Mouse (Mus musculus) urinary bladder, postnatal 25 days (tissue): ENCODE measurements at regions not wholly inside any gene's neighbourhood (a gene's known extent, or its start where the extent isn't known, plus 50 kb on each side); places are given as distances from the start of the nearest gene placed in this dataset.
"Not testable (repeated sequence)": the region's sequence is repeated elsewhere in the genome, so short reads cannot be mapped to it uniquely, and the experiment has no call there.

Source experiments
- DNase-seq: peaks from one replicate; pipeline ENCODE4 v3.0.0; 2022; ENCODE audit warnings: low spot score

GRCm38 (mm10) chr12:15562826-15563225, 253.9 kb downstream of the Trib2 start:
- no peak for DNase-seq

- no peak for DNase-seq
Observed at GRCm38 (mm10) chr12:15555471-15555870, 261.3 kb downstream of the Trib2 start.

DNA sequence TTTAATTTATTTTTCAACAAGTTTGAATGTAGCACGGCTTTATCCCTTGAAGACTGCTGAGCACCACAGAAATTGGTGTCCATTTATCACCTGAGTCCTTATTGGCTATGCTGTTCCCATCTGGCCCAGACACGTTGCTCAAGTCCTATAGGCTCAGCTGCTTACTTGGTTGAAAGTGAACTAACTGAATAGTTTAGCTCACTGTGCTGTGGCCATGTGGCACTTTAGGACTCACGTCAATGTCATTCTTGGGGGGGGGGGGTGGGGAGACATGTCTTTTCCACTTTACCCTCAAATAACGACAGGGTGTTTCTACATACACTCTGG, 263.1 kb downstream of the Trib2 start:
- DNase-seq, result no peak

DNA sequence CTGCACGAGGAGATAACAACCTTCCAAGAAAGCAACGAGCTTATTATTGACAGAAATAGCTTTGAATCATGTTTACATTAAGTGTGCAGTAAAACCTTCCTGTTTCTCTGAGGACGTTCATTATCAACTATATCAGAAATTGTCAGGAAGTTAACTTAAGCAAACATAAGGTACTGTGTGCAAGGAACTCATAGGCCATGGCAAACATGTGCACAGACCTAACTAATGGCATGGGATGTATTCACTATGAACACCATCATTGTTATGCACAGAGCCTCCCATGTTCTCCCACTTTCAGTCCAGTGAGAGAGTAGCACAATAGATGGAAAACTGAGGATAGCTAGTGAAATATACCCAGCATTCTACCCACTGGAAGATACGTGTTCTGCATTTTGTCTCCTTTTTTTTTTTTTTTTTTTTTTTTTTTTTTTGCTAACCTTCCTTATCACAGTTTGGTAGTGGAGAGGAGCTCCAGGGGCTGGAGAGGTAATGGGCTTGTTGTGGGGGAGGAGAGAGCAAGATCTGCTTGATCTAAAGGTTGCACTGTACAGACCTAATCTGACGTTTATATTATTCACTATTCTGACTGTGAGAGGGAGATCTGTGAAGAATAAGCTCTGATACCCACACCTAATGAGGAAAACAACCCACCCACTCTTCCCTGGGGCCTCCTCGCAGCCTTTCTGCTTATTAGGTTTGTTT, 263.6 kb downstream of the Trib2 start:
- DNase-seq, result no peak

- no peak for DNase-seq
Observed at GRCm38 (mm10) chr12:15552210-15552609, 264.5 kb downstream of the Trib2 start.

- no peak for DNase-seq
Observed at GRCm38 (mm10) chr12:15551281-15551900, 265.3 kb downstream of the Trib2 start.

- no peak for DNase-seq
Observed at GRCm38 (mm10) chr12:15544351-15544750, 272.4 kb downstream of the Trib2 start.

DNA sequence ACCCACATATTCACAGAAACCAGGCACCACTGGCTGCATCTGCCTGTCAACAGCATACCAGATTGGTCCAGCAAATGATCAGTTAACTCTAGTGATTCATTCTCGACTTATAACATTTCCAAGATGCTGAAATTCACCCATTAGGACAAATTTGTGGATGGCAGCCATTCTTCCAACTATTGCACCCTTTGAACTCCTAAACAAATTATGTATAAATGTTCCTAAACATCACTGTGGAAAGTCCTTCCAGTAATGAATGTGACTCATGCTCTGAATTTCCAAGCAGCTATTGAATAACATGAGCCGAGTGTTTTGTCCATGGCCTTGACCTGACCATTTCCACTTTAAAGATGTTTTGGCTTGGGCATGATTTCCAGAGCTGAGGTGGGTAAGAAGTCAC, 274.2 kb downstream of the Trib2 start:
- no peak for DNase-seq

GRCm38 (mm10) chr12:15536852-15537368, 279.8 kb downstream of the Trib2 start:
- DNase-seq, result no peak

DNA sequence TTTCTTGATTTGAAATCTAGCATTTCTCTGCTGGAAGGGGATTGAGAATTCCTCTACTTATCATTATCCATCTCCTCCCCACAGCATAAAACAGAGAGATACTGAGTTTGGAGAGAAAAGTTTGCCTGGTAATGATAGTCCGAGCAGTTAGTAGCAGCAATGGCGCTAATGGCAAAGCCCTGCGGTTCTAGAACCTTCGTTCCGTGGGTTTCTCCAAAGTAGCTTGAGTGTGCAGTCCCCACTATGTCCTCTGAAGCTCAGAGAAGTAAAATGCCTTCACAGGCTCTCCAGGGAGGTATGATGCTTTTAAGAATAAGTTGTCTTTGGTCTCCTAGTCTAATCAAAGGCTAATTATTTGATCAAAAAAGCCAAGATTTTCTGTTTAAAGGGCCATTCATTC, 280.5 kb downstream of the Trib2 start:
- DNase-seq, result no peak

GRCm38 (mm10) chr12:15535822-15536221, 280.9 kb downstream of the Trib2 start:
- peak; percentile 84 for DNase-seq

GRCm38 (mm10) chr12:15520783-15521407, 295.8 kb downstream of the Trib2 start:
- DNase-seq, result no peak

DNA sequence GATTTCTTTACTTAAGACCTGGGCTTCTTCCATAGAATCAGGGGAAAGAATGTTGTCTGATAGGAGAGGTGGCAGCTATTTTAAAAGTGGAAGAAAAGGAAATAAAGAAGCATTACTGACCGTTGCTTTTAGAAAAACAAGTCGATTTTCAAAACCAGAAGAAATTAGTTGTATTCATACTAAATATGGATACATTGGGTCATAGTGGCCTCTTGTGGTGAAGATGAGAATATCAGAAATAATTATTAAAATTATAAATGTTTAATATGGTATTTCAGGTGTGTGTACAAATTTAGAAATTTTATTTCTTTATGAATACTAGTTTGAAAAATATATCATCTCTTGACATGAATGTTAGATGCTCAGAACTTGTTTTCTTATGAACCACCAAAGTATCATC, 304.7 kb downstream of the Trib2 start:
- DNase-seq, result no peak

DNA sequence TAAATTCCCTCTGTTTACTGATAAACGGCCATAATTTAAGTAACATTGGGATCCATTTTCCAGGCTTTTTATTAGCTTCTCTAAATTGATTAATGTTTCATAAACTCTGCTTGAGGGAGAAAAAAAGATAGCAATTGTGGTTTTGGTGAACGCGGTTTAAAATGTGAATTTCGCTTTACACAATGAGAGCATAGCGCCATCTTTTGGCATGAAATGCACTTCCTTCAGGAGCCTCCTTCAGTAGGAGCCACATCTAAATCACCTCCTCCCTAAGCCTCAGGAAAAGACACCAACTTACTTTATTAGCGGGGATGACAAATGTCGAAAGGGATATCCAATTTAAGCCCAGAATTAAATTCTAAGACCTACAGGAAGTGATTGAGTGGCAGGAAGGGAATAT, 309.1 kb downstream of the Trib2 start:
- peak; percentile 4 for DNase-seq

- no peak for DNase-seq
Observed at GRCm38 (mm10) chr12:15493640-15494039, 323.1 kb downstream of the Trib2 start.

- DNase-seq, result no peak
Observed at GRCm38 (mm10) chr12:15472741-15473140, 344.0 kb downstream of the Trib2 start.

- no peak for DNase-seq
Observed at GRCm38 (mm10) chr12:15459429-15459828, 357.3 kb downstream of the Trib2 start.

DNA sequence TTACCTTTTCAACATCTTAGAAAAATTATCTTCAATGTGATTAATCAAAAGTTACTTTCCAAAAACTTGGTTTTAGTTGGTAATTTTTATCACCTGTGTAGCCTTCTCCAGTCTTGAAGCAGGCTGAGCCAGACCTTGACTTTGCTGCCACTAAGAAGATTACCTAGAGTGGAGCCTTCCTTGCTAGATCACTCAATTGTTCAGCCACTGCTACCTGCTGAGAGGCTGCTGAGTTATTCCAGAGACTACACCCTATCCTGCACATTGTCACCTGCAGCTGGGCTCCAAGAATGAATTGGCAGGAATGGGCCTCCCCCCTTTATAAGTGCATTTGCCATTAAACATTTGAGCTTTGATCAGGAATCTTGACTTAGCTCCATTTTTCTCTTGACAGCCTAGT, 360.4 kb downstream of the Trib2 start:
- not testable (repeated sequence) for DNase-seq

GRCm38 (mm10) chr12:15455744-15456143, 361.0 kb downstream of the Trib2 start:
- DNase-seq, result no peak

GRCm38 (mm10) chr12:15449484-15449883, 367.2 kb downstream of the Trib2 start:
- no peak for DNase-seq

DNA sequence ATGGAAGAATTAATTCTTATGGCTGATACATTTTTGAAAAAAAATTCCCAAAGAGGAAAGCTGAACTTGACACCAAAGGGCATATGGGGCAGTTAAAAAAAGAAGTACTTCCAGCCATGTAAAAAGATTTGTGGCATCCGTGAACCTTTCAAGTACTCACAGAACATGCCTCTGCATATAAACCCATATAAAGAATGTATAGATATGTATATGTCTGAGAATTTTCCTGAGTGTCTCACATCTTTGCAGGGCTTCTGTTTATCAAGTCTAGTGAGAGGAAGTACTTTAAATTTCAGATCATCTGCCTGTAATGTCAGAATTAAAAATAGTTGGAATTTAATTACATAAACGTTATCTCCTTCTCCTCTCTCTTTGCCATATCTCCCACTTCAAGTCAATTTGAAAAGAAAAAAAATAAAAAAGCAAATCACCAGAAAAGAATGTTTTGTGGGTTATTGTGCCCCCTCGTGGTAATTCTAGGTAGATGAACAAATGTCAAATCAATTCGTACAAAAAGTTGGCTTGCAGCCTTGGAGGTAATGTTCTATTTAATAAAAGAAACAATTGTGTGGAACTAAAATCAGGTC, 400.4 kb downstream of the Trib2 start:
- no peak for DNase-seq

GRCm38 (mm10) chr12:15410419-15410818, 406.3 kb downstream of the Trib2 start:
- no peak for DNase-seq

GRCm38 (mm10) chr12:15407577-15407976, 409.1 kb downstream of the Trib2 start:
- DNase-seq, result not testable (repeated sequence)
